Mouse (Mus musculus) frontal cortex, postnatal 36 days (tissue): ENCODE results near the gene Gm5565.
"Not testable (repeated sequence)": the region's sequence is repeated elsewhere in the genome, so short reads cannot be mapped to it uniquely, and the experiment has no call there.

Experiments
- DNase-seq, 2 experiments: peaks; one replicate each; pipeline ENCODE4 v3.0.0; 2022; ENCODE audit warnings: low spot score in 2 of 2

Gm5565 gene

DNA sequence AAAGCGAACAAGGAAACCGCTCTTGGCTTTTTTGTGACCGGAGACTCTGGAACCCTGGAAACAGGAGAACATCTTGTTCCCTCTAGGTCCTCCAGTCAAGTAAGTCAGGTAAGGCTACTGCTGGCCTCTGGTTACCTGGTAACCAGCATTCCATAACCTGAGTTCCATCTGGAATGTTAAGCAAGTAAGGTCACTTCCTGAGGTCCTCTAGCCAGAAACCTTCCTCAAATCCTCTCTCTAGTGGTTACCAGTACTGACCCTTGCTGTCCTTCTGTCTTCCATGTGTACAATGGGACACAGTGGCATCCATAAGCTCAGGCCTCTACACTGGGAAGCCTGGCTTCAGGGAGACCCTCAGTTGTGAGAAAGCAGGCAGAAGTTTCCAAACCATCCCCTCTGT, at the start of gene Gm5565:
Gm5565 (minus strand) TSS at position 101 of the 400 bp plus-strand sequence.
- not testable (repeated sequence) for DNase-seq

DNA sequence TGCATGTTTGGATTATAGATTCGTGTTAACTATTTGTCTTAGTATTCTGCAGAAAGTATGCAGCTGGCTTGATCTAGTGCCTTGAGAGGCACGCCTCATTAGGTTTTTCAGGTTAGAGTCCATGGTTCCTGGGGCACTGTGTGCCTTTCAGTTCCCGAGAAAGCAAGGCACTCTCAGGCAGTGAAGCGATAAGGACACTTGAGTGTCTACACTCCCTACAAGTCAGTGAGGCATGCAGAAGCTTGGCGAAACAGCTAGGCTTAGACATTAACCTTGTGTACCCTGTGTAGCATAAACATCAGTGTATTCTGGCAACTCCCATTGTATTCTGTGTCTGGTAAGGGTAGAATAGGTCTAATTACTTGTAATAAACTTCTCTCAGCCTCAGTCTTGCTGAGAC, 45.2 kb upstream of the Gm5565 start:
- DNase-seq: no peak

DNA sequence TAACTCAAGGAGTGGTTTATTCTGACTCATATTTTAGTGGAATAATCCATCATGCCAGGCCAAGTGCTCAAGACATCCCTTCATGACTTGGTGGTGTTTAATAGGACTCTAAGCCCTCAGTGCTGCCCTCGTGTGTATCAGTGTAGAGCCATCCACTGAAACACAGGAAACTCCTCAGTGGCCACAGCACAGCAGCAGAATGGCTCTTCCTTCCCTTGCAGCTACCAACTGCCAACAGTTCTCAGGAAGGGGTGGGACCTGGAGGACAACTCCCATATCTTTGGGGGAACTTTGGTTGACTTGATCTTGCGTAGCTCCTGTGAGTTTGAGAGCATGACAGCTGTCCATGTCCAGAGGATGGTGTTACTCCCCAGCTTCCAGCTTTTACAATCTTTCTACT, 43.6 kb upstream of the Gm5565 start:
- no peak for DNase-seq

DNA sequence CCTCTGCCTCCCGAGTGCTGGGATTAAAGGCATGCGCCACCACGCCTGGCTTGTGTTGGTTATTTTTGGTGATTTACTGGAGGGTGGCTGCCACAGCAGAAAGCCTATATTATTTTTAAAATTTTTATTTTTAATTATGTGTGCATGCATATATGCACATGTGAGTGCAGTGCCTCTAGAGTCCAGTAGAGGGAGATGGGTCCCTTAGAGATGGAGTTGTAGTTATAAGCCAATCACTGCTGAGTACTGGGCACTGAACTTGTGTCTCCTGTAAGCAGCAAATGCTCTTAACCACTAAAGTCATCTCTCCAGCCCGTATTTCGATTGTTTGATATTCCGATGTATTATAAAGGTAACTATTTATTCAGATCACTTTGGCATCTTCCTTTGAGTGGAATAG, 40.2 kb upstream of the Gm5565 start:
- no peak for DNase-seq

DNA sequence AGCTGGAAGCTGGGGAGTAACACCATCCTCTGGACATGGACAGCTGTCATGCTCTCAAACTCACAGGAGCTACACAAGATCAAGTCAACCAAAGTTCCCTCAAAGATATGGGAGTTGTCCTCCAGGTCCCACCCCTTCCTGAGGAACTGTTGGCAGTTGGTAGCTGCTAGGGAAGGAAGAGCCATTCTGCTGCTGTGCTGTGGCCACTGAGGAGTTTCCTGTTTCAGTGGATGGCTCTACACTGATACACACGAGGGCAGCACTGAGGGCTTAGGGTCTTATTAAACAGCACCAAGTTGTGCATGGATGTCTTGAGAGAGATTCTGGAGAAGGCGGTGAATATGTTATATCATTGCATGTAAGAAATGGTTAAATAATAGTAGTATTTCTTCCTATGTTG, 39.2 kb upstream of the Gm5565 start:
- DNase-seq: no peak

DNA sequence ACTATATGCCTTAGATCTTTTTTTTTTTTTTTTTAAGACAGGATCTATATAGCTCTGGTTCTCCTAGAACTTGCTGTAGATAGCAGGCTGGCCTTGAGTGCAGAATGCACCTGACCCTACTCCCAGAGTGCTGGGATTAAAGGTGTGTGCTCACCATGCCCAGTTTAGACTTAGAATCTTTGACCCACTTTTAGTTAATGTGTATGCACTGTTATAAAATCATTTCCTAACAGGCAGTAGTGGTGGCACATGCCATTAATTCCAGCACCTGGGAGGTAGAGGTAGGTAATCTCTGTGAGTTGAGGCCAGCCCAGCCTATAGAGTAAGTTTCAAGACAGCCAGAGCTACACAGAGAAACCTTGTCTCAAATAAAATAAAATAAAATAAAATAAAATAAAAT, 38.7 kb upstream of the Gm5565 start:
- no peak for DNase-seq

DNA sequence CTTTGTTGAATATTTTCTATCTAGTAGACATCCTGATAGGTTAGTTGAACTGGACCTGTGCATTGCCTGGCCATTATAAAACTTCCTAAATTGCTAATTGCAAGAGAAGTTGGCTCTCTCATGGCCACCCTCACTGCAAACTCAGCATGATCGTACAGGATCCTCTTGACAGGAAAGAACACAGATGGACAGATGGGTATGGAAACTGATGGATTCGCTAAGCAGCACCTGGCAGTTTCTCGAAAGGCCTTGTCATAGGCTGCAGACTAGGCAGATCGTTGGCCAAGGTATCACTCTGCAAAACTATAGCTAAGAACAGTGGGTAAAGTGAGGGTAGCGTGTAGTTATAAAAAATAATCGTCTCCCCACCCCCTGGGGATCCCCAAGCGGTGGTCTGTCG, 33.0 kb upstream of the Gm5565 start:
- DNase-seq: no peak

DNA sequence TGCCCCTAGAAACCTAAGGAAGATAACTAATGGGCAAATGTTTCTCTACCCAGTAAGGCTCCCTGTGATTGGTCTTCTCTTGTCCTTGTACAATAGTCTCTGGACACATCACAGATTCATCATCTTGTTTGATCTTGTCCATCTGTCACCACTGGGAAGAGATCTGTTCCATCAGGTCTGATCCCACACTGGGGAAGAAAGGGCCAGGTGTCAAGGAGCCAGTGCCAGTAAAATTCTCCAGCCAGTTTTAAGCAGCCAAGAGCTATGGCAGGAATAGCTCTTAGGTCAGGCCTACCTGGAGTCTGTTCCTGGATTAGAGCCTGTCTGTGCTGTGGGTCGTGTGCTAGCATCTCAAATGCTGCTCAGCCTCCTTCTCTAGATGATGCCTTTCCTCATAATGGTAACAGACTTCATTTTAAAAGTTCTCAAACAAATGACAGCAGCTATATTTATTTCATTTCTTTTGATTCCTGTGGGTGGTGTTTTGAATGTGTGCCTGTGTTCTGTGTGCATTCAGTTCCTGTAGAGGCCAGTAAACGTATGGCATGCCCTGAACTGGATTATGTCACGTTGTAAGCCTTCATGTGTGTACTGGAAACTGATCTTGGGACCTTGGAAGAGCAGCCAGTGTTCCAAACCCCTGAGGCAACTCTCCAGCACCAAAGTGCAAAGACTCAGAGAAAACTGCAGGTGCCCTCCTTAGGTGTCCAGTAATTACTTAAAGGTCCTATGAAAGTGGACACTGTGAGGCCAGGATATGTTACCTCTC, 30.3 kb upstream of the Gm5565 start:
- DNase-seq: no peak

DNA sequence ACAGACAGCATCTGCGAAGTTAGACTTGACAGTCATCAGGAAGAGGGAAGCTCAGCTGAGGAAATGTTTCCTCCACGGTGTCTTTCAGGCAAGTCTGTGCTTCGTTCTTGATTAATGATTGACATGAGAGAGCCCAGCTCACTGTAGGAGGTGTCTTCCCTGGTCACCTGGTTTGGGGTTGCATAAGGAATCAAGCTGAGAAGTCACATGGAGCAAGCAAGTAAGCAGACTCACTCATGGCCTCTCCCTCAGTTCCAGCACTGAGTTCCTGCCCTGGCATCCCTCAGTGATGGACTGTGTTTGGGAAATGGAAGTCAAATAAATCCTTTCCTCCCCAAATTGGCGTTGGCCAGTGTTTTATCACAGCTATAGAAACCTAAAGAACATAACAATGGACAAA, 29.8 kb upstream of the Gm5565 start:
- DNase-seq: no peak

DNA sequence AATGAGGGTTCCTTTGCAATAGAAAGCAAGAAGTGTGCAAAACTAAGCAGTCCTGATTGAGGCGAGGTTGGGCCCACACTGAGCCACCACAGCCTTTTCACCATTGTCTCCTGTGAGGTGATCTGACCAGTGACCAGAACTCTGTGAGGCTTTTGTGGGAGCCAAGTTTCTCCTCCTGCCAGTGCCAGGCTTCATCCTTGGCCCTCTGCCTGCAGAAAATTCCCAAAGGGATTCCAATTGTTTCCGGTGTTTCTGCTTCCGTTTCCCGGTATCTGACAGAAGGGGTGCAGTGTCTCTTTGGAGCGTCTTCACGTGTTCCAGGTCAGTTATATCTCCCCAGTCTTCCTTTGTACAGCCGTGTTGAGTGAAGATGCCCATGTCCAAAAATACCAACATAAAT, 28.4 kb upstream of the Gm5565 start:
- no peak for DNase-seq

DNA sequence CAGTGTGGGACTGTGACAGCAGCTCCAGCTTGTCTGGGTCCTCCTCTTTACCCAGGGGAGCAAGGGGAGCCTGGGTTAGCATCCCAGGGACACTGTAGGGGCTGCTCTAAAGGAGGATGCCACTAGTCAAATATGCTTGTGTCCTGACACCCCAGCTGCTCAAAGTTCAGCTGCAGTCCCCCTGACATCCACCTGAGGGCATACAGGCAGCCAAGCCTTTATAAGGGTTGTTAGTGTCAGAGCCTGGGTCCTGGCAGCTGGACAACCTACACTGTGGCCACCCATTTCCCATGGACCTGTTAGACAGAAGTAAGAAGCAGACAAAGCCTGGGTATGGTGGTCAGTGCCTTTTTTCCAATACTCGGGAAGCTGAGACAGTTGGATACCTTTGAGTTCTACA, 27.8 kb upstream of the Gm5565 start:
- no peak for DNase-seq

DNA sequence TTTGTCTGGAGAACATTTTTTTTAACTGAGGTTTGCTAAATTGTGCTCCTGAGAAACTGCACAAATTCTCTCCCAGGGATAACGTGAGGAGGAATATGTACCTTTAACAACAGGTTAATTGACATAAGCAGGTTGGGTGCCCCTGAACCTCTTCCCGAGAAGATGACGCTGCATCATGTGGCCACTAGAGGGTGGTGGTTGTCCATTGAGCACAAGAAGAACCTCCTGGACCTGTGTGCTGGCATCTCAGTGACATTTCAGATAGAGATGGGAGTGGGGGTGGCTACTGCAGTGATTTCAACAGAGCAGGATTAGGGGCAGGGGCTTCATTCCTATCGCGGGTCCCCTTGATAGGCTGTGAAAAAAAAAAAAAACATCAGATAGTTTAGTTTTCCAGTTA, 27.1 kb upstream of the Gm5565 start:
- peak; percentile 44 to 62 for DNase-seq

DNA sequence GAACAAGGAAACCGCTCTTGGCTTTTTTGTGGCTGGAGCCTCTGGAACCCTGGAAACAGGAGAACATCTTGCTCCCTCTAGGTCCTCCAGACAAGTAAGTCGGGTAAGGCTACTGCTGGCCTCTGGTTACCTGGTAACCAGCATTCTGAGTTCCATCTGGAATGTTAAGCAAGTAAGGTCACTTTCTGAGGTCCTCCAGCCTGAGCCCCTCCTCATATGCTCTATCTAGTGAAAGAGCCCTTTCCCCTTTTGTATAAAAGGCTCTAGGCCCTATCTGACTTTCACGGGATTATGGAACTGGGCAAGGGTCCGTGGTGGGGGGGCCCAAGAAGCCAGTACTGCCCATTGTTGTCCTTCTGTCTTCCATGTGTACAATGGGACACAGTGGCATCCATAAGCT, 24.9 kb upstream of the Gm5565 start, which contains the start of gene 1700001J03Rik:
1700001J03Rik (minus strand) TSS at position 101 of the 400 bp plus-strand sequence.
- DNase-seq: not testable (repeated sequence)

DNA sequence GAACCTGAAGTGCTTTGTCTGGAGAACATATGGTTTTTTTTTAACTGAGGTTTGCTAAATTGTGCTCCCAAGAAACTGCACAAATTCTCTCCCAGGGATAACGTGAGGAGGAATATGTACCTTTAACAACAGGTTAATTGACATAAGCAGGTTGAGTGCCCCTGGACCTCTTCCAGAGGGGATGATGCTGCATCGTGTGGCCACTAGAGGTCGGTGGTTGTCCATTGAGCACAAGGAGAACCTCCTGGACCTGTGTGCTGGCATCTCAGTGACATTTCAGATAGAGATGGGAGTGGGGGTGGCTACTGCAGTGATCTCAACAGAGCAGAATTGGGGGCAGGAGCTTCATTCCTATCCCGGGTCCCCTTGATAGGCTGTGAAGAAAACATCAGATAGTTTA, 12.4 kb upstream of the Gm5565 start:
- DNase-seq: not testable (repeated sequence)

DNA sequence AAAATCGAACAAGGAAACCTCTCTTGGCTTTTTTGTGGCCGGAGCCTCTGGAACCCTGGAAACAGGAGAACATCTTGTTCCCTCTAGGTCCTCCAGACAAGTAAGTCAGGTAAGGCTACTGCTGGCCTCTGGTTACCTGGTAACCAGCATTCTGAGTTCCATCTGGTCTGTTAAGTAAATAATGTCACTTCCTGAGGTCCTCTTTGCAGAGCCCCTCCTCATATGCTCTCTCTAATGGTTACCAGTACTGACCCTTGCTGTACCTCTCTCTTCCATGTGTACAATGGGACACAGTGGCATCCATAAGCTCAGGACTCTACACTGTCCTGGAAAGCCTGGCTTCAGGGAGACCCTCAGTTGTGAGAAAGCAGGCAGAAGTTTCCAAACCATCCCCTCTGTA, 10.3 kb upstream of the Gm5565 start, which contains the start of gene Gm6309:
Gm6309 (minus strand) TSS at position 101 of the 400 bp plus-strand sequence.
- DNase-seq: not testable (repeated sequence)

DNA sequence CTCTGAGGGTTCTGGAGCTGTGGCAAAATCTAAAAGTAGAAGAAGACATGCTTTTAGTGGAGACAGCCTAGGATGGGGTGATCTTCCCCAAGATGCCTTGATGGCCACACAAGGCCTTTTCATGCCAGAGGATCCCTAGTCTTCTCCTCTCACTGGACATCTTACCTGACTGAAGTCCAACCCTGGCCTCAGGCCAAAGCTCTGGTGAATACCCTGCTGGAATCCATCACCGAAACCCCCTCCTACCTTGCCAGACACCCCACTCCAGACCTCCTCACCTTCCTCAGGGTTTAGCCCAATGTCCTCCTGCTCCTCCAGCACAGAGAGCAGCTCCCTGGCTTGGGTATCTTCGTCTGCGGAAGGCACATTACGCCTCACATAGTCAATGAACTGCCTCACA, 2.0 kb downstream of the Gm5565 start:
- DNase-seq: not testable (repeated sequence)

DNA sequence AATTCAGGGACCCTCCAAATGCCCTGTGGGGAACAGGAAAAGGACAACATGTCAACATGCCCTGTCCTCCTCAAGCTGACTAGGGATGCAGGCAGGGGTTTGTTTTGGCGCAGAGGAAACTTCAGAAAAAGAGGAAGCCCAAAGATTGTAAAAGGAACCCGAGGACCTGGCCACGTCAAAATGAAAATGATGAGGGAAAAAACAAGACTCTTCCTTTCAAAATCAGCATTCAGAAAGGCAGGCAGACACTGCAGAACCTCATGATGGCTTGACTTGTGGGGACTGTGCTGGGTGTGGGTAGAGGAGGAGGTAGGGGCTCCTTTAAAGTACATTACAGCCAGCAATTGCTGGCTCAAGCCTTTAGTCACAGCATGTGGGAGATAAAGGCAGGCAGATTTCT, 9.9 kb downstream of the Gm5565 start:
- DNase-seq: no peak

DNA sequence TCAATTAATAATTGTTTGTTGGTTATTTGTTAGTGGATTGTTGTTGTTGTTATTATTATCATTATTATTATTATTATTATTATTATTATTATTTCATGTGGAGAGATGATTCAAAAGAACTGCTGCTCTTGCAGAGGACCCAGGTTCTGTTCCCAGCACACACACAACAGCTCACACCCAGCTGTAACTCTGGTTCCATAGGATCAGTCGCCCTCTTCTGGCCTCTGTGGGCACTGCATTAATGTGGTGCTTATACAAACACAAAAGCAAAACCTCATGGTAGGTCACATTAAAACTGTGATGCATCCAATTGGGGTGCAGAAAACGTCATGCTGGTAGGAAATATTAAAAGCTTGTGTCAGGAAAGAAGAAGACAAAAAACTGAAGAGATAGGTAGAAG, 12.4 kb downstream of the Gm5565 start:
- DNase-seq: no peak
